Mouse (Mus musculus) frontal cortex, adult 2 months (tissue): ENCODE data around the gene Tmem267. TPM values are rescaled to one million over a fixed set of nuclear protein-coding genes. Genes with fewer than 3 reads are reported as not detected.

Experiments used
- polyA plus RNA-seq: library from polyadenylated mRNA; depleted of rRNA; stranded (reverse); fragments of >200 nt; gene quantifications from 2 replicates; pipeline ENCODE4 v1.2.3, GENCODE M21; 2012; rRNA removed

The Tmem267 gene
- polyA plus RNA-seq, 1 experiment: 24.1 TPM

Other genes with a start within 250 kb of the Tmem267 start
- 52.7 and 54.7 TPM in 2 replicates for gene Paip1, start 59.4 kb upstream of the Tmem267 start, polyA plus RNA-seq
- 70.5 and 85.1 TPM in 2 replicates for gene 4833420G17Rik, start 25.3 kb upstream of the Tmem267 start, polyA plus RNA-seq
- 0.65 and 1.6 TPM in 2 replicates for gene 3110070M22Rik, start 344 bp downstream of the Tmem267 start, polyA plus RNA-seq
- gene Ccl28, start 135.8 kb downstream of the Tmem267 start, polyA plus RNA-seq: 0.19 and 2.3 TPM in 2 replicates
- 174 and 189 TPM in 2 replicates for gene Hmgcs1, start 202.3 kb downstream of the Tmem267 start, polyA plus RNA-seq